Mouse (Mus musculus) right cerebral cortex, postnatal 25 days (tissue): Measurements from ENCODE around the gene Ubash3a.

ENCODE experiments used
- DNase-seq: peaks from one replicate; pipeline ENCODE4 v3.0.0; 2022

Ubash3a gene

DNA sequence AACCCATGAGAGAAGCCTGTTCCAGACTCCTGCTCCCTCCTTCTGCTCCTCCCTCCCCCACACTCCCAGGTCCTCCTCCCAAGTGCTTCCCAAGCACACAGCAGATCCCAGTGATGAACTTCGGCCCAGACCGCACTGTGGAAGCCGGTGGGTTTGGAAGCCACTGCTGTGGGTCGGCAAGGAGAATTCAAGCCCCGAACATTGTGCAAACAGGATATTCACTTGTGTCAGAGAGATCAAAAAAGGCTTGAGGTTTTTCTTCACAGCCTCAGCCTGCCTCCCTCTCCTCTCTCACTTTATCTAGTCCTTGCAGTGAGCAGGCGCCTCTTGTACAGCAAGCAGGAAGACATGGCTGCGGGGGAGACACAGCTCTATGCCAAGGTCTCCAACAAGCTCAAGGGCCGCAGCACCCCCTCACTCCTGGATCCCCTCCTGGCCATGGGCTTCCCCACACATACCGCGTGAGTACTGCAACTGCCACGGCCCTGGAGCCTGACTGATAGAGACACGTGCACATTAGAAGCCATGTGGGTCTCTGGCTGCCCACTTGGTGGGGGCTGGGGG lies at the start of gene Ubash3a:
TSS of gene Ubash3a (plus strand) at position 103 of the 564 bp plus-strand sequence.
- no peak for DNase-seq

DNA sequence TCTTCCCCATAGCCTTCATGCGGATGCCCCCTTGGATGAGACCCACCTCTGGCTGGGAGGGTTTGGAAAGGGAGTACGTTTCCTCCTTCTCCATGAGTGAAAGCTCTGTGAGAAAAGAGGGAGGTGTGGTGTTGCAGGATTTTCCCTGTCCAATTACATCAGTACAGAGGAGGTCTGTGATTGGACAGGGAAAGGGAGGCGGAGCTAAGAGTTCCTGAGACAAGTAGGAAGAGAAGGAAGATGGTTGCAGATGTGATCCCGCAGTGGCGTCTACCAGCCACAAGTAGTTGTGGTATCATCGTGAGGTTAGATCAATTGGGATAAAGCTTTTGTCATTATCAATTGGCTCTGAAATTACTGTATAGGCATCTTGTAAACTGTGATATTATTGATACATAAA lies 49.8 kb upstream of the Ubash3a start:
- no peak for DNase-seq

DNA sequence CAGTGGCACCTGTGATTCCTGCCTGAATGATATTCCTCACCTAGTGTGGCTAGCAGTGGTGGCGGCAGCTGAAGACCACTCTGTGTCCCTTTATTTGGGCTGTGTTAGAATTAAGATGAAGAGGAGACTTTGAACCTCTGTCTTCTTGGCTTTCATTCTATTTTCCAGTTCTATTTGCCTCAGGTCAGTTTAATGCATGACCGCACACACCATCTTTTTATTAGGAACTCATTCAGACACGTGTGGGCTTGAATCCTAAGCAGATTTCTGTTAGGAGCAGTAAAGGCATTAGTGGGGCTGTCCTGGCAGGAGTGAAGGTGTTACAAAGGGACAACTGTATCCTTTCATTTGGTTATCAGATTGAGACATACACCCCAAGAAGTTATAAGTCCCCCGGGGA lies 47.4 kb upstream of the Ubash3a start:
- no peak for DNase-seq

DNA sequence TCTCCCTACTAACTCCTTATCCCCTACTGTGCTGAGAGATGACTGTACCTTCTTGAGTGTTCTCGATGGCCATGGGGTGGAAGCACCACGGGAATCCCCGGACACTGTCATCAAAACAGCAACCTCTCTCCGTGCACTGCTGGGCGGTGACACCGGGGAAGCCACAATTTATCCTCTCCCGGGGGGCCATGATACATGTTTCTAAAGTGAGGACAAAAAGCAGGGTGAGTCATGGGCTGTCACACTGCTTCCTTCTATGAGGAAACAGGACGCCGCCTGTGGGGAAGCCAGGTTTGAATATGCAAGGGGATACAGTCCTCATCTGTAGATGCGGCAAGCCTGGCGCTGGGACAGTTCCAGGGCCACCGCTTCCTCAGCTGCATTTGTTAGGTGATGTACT lies 45.1 kb upstream of the Ubash3a start:
- no peak for DNase-seq

DNA sequence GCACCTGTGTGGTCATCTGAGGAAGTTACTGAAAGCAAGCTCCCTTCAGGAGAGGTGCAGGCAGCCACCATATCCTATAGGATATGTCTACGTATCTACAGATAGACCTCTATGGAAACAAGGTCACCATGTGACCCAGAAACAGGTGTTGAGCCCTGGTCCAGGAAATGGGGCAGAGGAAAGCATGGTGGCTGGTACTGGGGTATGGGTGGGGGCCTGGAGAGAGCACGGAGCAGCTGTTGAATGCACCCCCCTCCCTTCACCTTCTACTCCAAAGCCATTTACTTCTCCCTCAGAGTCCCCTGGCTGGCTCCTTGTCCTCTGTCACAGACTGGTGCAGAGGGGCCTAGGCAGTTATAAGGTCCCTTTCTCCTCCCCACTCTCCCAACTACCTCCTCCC lies 43.9 kb upstream of the Ubash3a start:
- no peak for DNase-seq

DNA sequence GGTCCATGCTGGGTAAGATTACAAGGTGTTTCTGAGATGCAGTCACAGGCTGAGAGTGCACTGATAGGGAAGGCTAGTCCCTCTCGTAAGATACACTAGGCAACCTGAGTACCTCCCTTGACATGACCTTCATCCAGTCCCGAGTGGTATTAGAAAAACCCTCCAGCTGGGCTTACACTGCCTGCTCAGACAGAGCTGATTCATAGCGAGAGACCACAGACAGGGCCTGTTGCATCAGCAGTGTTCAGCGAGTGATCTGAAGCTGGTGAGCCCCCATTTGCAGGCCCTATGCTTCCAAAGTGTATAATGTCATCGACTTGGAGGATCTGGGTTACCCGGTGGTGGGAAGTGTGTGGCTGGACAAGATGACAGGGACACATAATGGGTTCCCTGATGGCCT lies 42.5 kb upstream of the Ubash3a start, which contains the start of gene Tff1:
TSS of gene Tff1 (minus strand) at position 151 of the 400 bp plus-strand sequence.
- DNase-seq, result no peak

DNA sequence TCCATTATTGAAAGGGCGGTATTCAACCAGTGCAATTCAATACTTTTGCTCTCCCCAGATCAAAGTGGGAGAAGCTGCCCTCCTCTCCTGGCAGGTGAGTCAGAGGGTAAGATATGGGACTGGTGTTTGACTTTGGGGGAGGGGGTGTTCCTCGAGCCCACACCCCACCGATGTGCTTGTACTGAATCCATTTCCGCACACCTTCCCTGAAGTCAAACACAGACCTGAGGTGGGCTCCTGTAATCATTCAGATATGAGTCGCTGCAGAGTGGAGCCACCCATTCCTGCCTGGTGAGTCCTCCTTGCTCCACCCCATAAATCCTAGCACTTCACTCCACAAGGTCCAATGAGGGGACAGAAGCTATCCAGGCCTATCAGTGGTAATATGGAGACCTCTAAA lies 37.9 kb upstream of the Ubash3a start:
- no peak for DNase-seq

DNA sequence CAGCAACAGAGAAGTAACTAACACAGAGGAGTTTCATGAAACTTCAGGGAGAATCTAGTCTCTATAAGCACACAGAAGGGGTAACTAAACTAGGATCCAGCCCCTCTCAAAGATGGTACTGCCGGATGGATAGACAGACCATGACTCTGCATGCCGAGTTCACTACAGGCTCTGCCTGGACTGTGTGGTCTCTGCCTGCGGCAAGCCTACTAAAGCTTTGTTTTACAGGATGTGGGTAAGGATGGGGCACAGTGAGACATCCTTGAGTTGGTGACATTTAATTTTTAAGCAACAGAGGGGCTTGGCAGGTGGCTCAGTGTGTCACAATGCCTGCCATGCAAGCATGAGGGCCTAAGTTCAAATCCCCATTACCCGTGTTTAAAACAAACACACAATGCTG lies 31.4 kb upstream of the Ubash3a start:
- no peak for DNase-seq

DNA sequence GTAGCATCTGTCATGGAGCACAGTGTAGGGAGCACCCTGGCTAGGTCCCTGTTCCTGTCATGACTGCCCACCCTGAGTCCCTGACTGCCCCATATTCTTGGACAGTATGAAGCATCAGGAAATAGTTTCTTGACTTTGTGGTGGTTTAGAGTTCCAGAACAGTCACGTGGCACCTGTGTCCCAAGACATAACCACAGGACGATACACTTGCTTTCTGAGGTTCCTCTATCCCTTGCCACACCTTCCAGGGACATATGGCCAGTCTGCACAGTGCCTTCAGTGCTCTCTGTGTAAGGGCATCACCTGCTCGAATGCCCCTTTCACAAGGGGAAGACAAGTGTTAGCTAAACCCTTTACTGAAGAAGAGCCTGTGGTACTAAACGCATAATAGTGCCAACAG lies 26.2 kb upstream of the Ubash3a start:
- no peak for DNase-seq

DNA sequence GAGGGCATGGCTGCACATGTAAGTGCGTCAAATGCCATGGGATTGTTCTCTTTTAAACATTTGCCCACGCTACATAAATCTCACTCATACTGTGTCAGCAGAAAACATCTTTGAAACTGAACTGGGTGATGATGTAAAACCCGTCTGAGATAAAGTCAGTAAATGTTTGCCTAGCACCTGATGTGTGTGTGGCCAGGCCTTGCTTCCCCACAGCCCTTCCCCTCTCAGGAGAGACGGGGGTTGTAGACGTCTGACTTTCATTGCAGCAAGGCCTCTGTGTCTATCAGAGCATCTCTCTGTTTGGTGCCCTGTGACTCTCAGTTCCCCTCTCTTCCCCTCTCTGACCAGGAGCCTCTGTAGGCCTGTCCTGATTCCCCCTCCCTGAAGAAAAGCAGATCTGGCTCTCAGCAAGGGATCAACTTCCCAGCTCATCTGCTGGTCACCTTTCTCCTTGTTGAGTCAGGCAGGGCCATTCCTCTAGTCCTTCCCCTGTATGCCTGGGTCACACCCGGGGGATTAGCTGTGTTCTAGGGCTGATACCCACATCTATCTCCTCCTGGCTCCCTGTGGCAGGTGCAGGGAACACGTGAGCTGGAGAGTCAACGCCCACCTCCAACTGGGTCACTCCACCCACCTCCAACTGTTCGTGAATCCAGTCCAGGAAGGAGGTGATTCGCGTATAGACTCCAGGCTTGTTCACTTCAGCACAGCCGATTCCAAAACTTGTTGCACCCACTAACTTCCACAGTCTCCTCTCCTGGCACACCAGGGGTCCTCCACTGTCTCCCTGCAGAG lies 24.3 kb upstream of the Ubash3a start:
- DNase-seq, result peak; percentile 44

DNA sequence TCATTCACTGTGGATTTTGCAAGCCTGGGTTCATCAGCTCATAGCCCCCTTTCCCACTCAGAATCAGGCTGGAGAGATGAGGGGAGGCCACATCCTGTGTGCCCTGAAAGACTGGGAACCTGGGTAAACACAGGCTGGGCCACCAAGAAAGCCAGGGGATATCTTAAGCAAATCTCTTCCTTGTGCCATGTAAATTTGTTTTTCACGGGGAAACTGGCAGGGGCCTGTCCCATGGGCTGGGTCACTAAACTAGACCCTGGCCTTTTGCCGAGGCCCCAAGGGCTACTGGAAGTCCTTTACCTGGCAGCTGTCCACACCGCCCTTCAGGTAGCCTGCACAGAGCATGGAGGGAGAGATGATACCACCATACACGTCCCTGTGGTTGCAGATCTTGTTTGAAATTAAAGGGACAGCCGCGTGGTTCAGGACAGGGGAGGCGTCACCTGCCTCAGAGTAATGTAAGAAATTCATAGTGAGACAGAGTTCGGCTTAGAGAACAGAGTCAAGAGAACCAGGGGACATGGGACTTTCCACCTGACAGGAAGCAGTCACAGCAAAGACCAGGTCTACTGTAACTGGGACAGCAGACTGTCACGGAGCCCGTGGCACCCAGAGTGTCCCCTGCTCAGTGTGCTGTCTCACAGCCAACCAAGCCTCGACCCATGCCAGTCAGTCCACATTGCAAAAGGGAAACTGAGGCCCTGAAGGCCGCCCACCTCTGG lies 23.2 kb upstream of the Ubash3a start:
- no peak for DNase-seq

DNA sequence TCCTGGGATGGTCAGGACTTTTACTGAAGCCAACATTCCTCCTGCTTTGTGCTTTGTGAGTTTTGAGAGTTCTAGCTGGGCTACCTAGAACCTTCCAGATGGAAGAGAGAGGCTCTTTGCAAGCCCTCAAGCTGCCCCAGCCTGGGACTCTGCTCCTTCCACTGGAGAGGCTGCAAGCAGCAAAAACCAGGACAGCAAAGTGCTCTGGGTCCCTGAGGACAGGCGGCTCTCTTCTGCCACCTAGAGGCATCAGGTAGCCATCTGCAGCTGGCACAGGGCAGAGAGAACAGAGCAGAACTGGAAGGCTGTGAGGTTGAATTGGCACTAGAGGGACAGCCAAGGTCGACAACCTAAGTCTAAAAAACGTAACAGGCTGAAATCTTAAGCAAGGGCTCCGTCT lies 20.3 kb upstream of the Ubash3a start:
- peak; percentile 57 for DNase-seq

DNA sequence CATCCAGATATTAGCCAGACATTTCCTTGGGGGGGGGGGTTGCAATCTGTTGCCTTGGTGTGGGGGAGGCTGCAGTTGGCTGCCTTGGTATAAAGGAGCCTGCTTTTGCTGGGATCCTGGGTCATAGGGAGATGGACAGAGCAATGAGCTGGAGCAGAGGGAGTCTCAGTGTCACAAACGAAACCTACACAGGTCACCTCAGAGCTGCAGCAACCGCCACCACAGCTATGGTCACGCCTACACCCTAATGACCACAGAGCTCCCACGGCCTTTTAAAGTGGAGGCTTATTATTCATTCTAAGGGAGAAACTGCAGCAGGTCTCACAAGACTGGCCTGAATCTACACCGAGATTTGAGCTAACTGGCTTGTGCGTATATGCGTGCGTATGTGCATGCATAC lies 15.8 kb upstream of the Ubash3a start:
- no peak for DNase-seq

DNA sequence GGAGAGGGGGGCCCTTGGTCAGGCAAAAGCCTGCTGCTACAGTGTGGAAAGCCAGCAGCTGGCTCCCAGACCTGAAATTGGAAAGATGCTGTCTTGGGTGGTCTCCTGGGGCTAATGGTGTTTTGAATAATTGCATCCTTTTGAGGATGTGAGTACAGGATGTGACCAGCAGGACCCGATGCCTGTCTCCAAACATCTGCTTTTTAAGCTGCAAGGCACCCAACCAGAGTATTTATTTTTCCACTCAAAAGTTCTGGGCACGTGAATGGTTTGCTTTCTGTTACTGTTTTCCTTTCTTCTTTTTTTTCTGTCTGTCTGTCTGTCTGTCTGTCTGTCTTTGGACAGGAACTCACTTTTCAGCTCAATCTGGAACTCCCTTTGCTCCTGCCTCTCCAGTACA lies 15.0 kb upstream of the Ubash3a start:
- DNase-seq, result no peak

DNA sequence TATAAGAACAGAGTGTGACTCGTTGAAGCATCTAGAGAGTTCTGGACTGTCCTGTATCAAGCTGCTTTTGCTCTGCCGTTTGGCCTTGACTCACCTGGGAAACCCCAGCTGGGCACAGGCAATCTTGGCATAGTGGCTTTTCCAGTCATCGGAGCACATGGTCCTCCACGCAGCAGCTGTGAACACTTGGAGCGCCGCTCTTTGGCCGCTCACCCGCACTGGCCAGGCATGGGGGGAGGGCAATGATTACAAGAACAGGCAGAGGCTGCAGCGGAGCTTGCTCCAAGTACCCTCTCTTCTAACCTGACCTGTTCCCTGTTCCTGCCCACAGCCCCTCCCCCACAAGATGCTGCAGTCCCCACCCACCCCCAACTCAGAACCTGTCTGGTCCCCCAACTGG lies 14.3 kb upstream of the Ubash3a start:
- no peak for DNase-seq

DNA sequence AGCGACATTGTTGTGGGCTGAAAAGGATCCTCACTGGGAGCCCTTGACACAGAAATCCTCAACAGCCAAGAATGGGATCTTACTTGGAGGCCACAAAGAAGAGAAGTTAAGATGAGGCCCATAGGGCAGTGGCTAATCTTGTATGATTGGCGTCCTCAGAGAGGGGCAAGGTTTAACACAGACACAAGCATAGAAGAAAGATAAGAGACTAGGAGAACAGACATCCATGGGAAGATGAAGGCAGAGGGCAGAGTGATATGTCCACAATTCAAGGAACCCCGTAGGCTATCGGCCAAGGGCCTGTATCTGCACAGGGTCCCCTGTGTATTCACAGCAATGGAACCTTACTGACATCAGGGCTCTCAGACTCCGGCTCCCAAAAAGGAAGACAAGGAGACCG lies 12.5 kb upstream of the Ubash3a start:
- DNase-seq, result no peak

DNA sequence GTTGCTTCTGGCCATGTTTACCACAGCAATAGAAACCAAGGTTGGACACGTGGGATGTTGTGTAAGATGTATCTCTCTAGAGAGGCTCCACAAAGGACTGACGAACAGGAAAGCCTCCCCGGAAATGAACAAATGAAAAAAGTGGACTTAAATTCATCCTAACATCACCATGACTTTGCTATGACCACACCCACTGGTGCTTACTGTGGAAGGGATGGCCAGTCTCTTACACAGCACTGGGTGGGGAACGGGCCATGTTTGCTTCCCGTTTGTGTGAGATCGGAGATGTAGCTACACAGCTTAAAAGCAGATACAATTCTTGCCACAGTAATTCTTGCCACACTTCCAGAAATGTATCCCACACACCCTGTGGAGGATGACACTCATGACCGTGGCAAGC lies 11.4 kb upstream of the Ubash3a start:
- no peak for DNase-seq

DNA sequence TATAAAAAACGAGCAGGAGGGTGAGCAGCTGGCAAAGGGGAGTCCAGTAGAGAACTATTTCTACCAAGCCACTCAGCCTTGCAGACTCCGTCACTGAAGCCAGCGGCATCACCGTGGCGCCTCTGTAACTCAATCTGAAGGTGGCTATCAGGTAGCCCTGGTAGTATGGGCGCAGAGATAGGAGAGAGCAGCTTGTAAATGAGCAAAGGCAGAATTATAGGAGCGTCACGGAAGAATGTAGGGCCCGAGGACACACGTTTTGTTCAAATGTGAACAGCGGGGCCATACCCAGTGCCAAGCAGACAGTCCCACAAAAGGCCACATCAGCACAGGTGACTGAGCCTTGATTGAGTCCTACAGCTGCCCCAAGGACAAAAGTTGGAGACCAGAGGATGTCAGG lies 8.8 kb upstream of the Ubash3a start, which contains the start of gene Tmprss3:
TSS of gene Tmprss3 (minus strand) at position 101 of the 400 bp plus-strand sequence.
- DNase-seq, result no peak

DNA sequence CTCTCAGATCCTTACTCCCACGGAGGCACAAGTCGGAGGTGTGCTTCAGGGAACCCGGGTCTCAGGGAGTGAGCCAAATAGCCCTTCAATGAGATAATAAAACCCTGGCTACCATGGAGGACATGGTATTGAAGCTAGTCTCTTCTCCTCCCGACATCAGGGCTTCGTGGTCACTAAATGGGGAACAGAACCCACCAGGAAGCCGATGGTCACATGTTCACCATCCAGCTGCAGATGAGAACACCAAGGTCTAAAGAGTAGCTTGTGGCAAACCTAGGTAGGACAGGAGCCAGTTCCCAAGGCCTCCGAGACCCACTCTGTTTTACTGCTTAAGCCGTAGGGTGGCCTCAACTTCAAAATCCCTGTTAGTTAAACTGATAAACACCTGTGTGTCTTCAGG lies 981 bp downstream of the Ubash3a start:
- no peak for DNase-seq

DNA sequence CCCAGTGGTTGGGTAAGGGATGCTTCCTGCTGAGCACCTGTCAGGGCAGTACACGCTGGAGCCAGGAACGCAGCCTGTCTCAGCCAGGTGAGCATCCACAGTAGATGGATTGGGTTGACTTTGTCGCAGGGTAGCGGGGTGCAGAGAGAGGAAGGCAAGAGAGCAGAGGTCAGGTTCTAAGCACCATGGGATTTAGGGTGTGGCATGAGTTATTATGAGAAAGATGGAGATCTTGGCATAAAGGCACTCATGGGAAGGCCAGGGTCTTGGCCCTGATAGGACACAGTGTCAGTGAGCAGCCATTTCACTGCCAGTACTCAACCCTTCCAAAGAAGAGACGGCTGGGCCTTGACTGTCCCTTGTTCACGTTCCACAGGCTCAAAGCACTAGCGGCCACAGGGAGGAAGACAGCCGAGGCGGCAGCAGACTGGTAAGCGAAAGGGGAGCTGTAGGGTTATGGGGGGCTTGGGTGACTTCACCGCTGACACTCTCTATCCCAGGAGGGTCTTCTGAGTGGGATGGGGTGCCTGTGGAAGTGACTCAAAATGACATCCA lies 1.8 kb downstream of the Ubash3a start:
- no peak for DNase-seq

DNA sequence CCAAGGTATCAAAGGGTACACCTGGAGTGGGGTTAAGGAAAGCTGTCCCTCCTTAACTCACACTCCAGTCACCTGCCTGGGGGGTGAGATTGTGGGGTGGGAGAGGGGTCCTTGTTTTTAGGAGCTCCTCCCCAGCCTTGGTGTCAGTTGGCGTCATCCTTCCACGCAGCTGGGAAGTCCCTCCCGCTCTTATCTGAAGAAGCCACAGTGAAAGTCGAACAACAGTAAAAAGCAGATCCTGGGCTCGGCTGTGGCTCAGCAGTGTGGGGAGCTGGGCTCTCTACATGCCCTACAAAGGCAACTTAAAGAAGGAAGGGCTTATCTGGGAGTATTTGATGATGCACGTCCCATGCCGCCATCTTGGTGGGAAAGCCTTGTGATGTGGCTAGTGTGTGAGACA lies 2.6 kb downstream of the Ubash3a start:
- DNase-seq, result no peak

DNA sequence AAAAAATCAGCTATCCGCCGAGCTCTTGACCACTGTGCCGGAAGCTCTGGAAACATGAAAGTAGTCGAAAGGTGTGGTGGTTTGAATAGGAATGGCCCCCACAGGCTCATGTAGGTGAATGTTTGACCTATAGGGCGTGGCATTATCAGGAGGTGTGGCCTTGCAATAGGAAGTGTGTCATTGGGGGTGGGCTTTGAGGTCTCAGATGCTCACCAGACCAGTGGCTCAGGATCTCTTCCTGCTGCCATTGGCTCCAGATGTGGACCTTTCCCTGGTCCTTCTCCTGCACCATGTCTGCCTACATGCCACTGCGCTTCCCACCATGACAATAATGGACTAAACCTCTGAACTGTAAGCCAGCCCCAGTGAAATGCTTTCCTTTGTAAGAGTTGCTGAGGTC lies 4.2 kb downstream of the Ubash3a start:
- no peak for DNase-seq

DNA sequence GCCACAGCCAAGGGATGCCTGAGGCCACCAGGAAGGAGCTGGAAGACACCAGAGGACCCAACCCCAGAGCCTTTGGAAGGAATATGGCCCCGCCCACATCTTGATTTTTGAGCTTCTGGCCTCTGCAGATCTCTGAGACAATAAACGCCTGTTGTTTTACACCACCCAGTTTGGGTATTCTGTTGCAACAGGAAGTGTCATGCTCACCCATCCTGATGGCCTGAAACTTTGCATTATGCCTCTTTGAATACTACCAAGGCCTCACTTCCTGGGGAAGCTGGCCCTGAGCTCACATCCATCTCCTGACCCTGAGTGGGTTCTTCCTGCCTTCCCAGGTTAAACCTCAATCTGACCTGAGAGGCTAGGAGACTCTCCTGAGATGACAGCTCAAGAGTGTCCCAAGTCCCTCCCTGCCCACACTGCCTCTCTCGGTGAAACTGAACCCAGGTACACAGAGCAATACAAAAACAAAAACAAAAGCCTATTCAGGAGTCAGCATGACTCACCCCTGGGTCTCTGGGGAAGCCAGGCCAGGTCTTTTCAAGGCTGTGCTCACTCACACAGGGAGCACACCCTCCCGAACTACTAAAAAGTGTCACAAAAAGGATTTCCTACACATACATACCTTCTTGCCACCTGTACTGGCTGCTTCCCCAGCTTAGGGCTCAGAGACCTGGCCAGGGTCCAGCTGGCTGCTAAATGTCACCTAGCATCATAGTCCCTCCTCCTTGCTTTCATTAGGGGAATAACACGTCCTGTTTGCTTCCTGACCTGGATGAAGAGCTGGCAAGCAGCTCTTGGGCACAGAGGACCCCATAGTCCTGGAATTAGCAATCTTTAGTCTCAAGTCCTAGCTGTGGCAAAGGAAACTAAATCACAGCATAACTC lies 8.6 kb downstream of the Ubash3a start:
- DNase-seq, result no peak
